Mouse (Mus musculus): ENCODE measurements at regions not wholly inside any gene's neighbourhood (a gene's known extent, or its start where the extent isn't known, plus 50 kb on each side); places are given as distances from the start of the nearest gene placed in this dataset.

GRCm38 (mm10) chr2:115511612-115512525 is 69.6 kb upstream of the BC052040 start:
- DNase-seq (ENCODE audit: low spot score in 2 of 2) = no peak

GRCm38 (mm10) chr2:115512891-115513290 is 68.6 kb upstream of the BC052040 start:
- no peak for DNase-seq (ENCODE audit: low spot score in 2 of 2)

- DNase-seq (ENCODE audit: low spot score in 2 of 2) = peak in 1 of 2 experiments; percentile 3
These were observed 67.7 kb upstream of the BC052040 start for GRCm38 (mm10) chr2:115513774-115514231.

- peak; percentile 13 to 55 for DNase-seq (ENCODE audit: low spot score in 2 of 2)
These were observed 66.6 kb upstream of the BC052040 start for GRCm38 (mm10) chr2:115514831-115515428.

- DNase-seq (ENCODE audit: low spot score in 2 of 2) = no peak
These were observed 66.0 kb upstream of the BC052040 start for GRCm38 (mm10) chr2:115515470-115515869.

- no peak for DNase-seq (ENCODE audit: low spot score in 2 of 2)
These were observed 64.7 kb upstream of the BC052040 start for GRCm38 (mm10) chr2:115516824-115517223.

GRCm38 (mm10) chr2:115519974-115520373 is 61.5 kb upstream of the BC052040 start:
- DNase-seq (ENCODE audit: low spot score in 2 of 2) = no peak

- DNase-seq (ENCODE audit: low spot score in 2 of 2) = no peak
These were observed 60.9 kb upstream of the BC052040 start for GRCm38 (mm10) chr2:115520413-115521139.

- no peak for DNase-seq (ENCODE audit: low spot score in 2 of 2)
These were observed 51.6 kb upstream of the BC052040 start for GRCm38 (mm10) chr2:115529878-115530277.

Data from layer of hippocampus, adult 18-20 months (tissue).